Mouse (Mus musculus) embryonic facial prominence, embryonic 15.5 days (tissue): ENCODE measurements around the gene Zfp831. TPM values are rescaled to one million over a fixed set of nuclear protein-coding genes. Genes with fewer than 3 reads are reported as not detected.

Experiments used
- ATAC-seq: fragments of 200-750 bp; cut with Nextera tagmentation; 2 replicates; pipeline ENCODE4 v1.8.0; 2017; ENCODE audit warnings: low read depth, moderate TSS enrichment; ENCODE audit not compliant: insufficient number of reproducible peaks, low FRiP score, low TSS enrichment
- H3K27ac ChIP-seq: fragments of 300-500 bp; sonication (generic); replicated peaks from 2 replicates; pipeline ENCODE4 v1.5.1; 2015; ENCODE audit warnings: mild to moderate bottlenecking, inconsistent platforms
- H3K27me3 ChIP-seq: fragments of 300-500 bp; sonication (generic); 2 replicates; pipeline ENCODE4 v1.6.1; 2015; ENCODE audit warnings: inconsistent platforms
- H3K36me3 ChIP-seq: fragments of 300-500 bp; sonication (generic); 2 replicates; pipeline ENCODE4 v1.6.1; 2015; ENCODE audit warnings: mild to moderate bottlenecking, inconsistent platforms
- H3K4me1 ChIP-seq: fragments of 300-500 bp; sonication (generic); 2 replicates; pipeline ENCODE4 v1.6.1; 2015; ENCODE audit warnings: inconsistent platforms
- H3K4me2 ChIP-seq: fragments of 300-500 bp; sonication (generic); replicated peaks from 2 replicates; pipeline ENCODE4 v1.6.1; 2015; ENCODE audit warnings: mild to moderate bottlenecking, inconsistent platforms
- H3K4me3 ChIP-seq: fragments of 300-500 bp; sonication (generic); replicated peaks from 2 replicates; pipeline ENCODE4 v1.5.1; 2015; ENCODE audit warnings: mild to moderate bottlenecking, inconsistent platforms
- H3K9ac ChIP-seq: fragments of 300-500 bp; sonication (generic); 2 replicates; pipeline ENCODE4 v1.6.1; 2015; ENCODE audit warnings: inconsistent platforms
- H3K9me3 ChIP-seq: fragments of 300-500 bp; sonication (generic); replicated peaks from 2 replicates; pipeline ENCODE4 v1.6.1; 2016; ENCODE audit warnings: inconsistent platforms
- WGBS: fragments of 180-500 bp; shearing (Covaris S2); methylation state at CpG from one replicate; pipeline ENCODE4 v1.1.7; 2015; 5-methylcytosine and 5-hydroxymethylcytosine counted together
- polyA plus RNA-seq: library from polyadenylated mRNA; unstranded; fragments of >200 nt; fragmentation: Nextera tagmentation; extraction: Ambion mirVana; gene quantifications from 2 replicates; pipeline ENCODE4 v1.2.1, GENCODE M21; 2015

The Zfp831 gene
- polyA plus RNA-seq, 1 experiment from 2014 or later = 0.04 TPM

DNA sequence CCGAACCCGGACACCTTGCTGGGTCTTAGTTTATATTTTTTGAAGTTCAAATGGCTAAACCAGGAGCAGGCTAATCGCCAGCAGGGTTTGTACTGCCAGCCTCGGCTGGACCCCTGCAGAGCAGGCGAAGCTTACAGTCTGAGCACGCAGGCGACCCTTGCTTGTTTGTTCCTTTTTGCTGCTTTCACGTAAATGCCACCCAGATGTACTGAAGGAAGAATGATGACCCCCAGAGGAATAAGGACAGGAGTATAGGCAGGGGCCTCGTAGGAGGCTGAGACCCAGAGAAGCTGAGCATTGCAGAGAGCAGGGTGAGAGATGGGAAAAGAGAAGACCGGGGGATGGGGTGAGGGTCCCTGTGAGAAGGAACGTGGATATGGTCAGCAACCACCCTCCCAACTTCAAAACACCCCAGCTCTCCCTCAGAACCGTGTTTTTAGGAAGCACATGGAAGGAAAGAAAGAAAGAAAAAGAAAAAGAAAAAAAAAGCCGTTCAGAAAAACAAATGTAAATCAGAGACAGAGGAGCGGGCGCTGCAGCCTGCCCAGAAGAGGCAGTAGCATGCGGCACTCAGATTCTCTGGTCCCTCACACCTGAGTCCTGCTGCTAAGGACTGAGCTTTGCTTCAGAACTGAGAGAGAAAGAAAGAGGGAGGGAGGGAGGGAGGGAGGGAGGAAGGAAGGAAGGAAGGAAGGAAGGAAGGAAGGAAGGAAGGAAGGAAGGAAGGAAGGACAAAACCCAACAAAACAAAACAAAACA, 31.1 kb downstream of the Zfp831 start:
- Histone ChIP-seq H3K4me2 (peak overlapping the region; percentile 98), H3K9me3 (no peaks in the 10 kb centered on the region), H3K36me3 (no peaks in the 10 kb centered on the region), H3K9ac (no peak overlapping the region), H3K4me1 (peaks cover 31% of the 10 kb centered on the region), H3K27ac (no peak overlapping the region), H3K27me3 (peaks cover 8% of the 10 kb centered on the region; the same call in 1 of the 2 replicates), H3K4me3 (peak overlapping the region; percentile 46)
- 2% methylated on average over 16 of the region's 16 CpGs for WGBS
- no peak for ATAC-seq

DNA sequence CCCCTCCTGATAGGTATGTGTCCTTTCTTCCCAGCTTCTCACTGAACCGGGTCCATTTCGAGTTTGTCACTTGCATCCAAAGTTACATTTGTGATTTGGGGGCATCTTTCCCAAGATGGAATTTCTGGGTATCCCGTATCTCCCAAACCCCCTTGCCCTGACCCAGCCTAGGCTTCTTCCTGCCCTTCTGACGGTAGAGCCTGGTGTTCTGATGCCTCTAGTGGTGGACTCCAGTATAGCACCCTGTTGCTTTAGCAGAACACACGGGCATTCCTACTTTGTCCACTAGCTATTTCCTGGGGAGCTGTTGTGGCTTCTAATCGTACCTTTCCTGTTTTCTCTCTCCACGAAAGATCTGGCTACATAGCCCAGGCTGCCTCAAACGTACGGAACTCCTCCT, 32.3 kb downstream of the Zfp831 start:
- peaks cover 31% of the 10 kb centered on the region for H3K4me1 ChIP-seq
- no peak overlapping the region for H3K27ac ChIP-seq
- H3K27me3 ChIP-seq = peaks cover 4% of the 10 kb centered on the region; the same call in 1 of the 2 replicates
- no peaks in the 10 kb centered on the region for H3K36me3 ChIP-seq
- no peaks in the 10 kb centered on the region for H3K9me3 ChIP-seq
- 15% methylated on average over 9 of the region's 9 CpGs for WGBS
- 0 out of 2 replicates have a peak overlapping the region, but pooled peaks have one; percentile 12 for H3K4me2 ChIP-seq
- H3K4me3 ChIP-seq = no peak overlapping the region
- no peak overlapping the region for H3K9ac ChIP-seq
- ATAC-seq = no peak; the same call in 1 of the 2 replicates

DNA sequence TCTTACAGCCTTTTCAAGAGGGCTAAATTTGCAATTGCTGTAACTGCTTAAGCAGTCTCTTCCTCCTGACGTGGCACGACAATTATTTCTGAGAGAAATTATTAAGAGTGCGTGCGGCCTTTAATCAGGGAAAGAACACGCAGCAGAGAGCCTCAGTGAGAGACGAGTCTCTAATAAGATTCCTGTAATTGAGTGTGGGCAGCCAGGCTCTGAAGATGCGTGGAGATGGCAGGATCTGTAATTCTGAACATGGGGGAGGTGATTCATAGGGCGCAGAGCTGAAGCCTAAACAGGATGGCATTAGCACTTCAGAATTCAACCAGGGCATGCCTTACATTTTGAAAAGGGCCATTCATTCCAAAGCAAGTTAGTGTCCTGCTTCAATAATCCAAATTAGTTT, 58.0 kb downstream of the Zfp831 start:
- WGBS = 69% methylated on average over 8 of the region's 8 CpGs
- no peak overlapping the region for H3K4me3 ChIP-seq

DNA sequence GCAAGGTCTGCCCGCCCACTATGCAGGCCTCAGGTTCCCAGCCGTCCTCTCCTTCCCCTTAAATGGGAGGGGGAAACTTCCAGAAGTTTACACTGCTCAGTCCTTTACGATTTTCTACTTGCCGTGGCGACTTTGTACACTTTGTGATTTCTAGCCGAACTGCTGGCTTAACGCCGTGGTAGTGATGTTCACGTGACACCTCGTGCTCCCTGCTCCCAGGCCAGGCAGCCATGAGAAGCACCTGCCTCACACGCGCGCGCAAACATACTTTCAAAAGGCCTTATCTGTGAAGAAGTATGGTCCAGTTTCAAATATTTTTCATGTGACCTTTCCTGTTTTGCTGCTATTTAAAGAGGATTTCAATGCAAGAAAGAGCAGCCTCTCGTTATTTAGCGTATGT, 63.8 kb downstream of the Zfp831 start:
- no peaks in the 10 kb centered on the region for H3K9me3 ChIP-seq
- no peaks in the 10 kb centered on the region for H3K27me3 ChIP-seq
- H3K4me1 ChIP-seq = no peaks in the 10 kb centered on the region
- no peaks in the 10 kb centered on the region for H3K36me3 ChIP-seq
- no peak overlapping the region for H3K27ac ChIP-seq
- WGBS = 88% methylated on average over 16 of the region's 16 CpGs
- H3K9ac ChIP-seq = no peak overlapping the region
- no peak overlapping the region for H3K4me3 ChIP-seq
- no peak overlapping the region for H3K4me2 ChIP-seq
- ATAC-seq = no peak

More for the DNA sequence above, 58.0 kb downstream of the Zfp831 start:
- Histone ChIP-seq H3K4me1 (no peaks in the 10 kb centered on the region), H3K36me3 (no peaks in the 10 kb centered on the region), H3K27ac (no peak overlapping the region), H3K27me3 (no peaks in the 10 kb centered on the region), H3K9ac (no peak overlapping the region), H3K9me3 (no peaks in the 10 kb centered on the region), H3K4me2 (no peak overlapping the region)
- no peak for ATAC-seq

DNA sequence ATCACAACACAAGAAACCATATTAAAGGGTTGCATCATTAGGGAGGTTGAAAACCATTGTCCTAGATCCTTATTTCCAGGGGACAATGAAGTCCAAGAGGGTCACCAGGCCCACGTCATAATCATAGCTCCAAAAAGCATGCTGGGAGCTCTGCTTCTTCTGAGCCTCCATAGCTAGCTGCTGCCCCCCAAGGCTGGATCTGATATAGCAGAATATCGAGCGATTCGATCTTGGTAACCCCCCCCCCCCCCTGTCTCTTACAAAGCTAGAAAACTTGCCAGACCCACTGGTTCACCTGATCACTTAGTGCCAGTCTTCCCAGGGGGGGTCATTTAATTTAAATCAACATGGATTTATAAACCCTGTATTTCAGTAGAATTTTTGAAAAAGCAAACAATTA, 65.3 kb downstream of the Zfp831 start:
- Histone ChIP-seq H3K27me3 (no peaks in the 10 kb centered on the region), H3K4me3 (no peak overlapping the region), H3K4me1 (no peaks in the 10 kb centered on the region), H3K4me2 (no peak overlapping the region), H3K27ac (no peak overlapping the region), H3K9ac (no peak overlapping the region), H3K9me3 (no peaks in the 10 kb centered on the region), H3K36me3 (no peaks in the 10 kb centered on the region)
- WGBS = 67% methylated on average over 4 of the region's 4 CpGs
- ATAC-seq = no peak

DNA sequence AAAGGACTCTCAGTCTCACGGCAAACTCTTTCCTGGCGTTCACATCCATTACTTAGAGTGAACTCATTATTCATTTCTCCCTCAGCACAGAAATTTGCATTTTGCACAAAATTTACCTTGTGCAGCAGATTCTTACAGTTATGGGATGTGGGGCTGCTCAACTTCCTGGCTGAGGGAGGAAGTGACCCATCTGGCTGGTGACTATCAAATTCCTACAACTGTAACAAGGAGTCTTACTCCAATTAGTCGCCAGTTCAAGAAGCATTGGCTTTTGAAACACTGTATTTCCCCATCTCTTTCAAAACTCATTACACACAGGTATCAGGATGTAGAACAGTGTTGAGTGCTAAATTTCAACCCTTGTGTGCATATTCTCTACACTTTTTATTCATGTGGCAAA, 66.9 kb downstream of the Zfp831 start:
- Histone ChIP-seq H3K4me3 (no peak overlapping the region), H3K36me3 (no peaks in the 10 kb centered on the region), H3K4me2 (no peak overlapping the region), H3K27ac (no peak overlapping the region), H3K27me3 (no peaks in the 10 kb centered on the region), H3K9ac (no peak overlapping the region), H3K9me3 (no peaks in the 10 kb centered on the region), H3K4me1 (no peaks in the 10 kb centered on the region)
- WGBS = 77% methylated on average over 3 of the region's 3 CpGs
- ATAC-seq = no peak

DNA sequence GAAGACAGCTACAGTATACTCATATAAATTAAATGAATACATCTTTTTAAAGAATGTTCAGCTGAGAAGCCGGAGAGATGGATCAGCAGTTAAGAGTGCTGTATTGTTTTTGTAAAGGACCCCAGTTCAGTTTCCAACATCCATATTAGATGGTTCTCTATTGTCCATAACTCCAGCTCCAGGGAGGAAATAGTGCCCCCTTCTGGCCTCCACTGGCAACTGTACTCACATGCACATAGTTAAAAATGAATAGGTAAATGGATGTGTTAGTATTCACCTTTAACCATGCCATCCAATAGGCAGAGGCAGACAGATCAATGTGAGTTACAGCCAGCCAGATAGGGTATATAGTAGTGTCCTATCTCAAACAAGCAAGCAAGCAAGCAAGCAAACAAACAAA, 68.7 kb downstream of the Zfp831 start:
- Histone ChIP-seq H3K36me3 (no peaks in the 10 kb centered on the region), H3K27me3 (no peaks in the 10 kb centered on the region), H3K4me2 (no peak overlapping the region), H3K9ac (no peak overlapping the region), H3K27ac (no peak overlapping the region), H3K9me3 (no peaks in the 10 kb centered on the region), H3K4me3 (no peak overlapping the region), H3K4me1 (no peaks in the 10 kb centered on the region)
- no peak for ATAC-seq
- WGBS = 100% methylated on average over 1 of the region's 1 CpGs

DNA sequence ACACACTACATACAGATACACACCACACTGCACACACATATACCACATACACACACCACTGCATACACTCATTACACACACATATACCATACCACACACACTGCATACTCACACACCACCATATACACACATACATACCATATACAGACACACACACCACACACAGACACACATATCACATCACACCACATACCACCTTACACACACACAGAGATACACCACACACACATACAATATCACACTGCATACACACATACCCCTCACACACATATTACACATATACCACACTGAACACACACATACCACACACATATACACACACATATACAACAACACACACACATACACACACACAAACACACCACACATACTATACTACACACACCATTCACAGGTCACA, 72.6 kb downstream of the Zfp831 start:
- no peak overlapping the region for H3K4me2 ChIP-seq
- no peak for ATAC-seq
- H3K9ac ChIP-seq = no peak overlapping the region
- no peak overlapping the region for H3K4me3 ChIP-seq
- H3K4me1 ChIP-seq = no peaks in the 10 kb centered on the region
- H3K27me3 ChIP-seq = no peaks in the 10 kb centered on the region
- H3K27ac ChIP-seq = no peak overlapping the region
- H3K9me3 ChIP-seq = no peaks in the 10 kb centered on the region
- H3K36me3 ChIP-seq = no peaks in the 10 kb centered on the region

DNA sequence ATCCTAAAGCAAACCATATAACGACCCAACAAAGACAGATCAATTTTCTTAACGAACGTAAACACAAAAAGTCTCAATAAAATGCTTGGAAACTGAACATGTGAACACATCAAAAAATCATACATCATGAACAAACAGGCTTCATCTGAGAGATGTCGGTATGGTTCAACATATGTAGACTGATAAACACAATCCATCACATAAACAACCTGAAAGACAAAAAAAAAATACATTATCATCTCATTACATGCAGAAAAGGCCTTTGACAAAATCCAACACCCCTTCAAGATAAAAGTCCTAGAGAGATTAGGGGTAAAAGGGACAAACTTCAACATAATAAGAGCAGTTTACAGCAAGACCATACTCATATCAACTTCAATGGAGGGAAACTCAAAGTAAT, 74.5 kb downstream of the Zfp831 start:
- Histone ChIP-seq H3K27me3 (no peaks in the 10 kb centered on the region), H3K9ac (no peak overlapping the region), H3K9me3 (no peaks in the 10 kb centered on the region), H3K4me3 (no peak overlapping the region), H3K4me1 (no peaks in the 10 kb centered on the region), H3K27ac (no peak overlapping the region), H3K4me2 (no peak overlapping the region), H3K36me3 (no peaks in the 10 kb centered on the region)
- no peak for ATAC-seq
- 90% methylated on average over 4 of the region's 4 CpGs for WGBS

DNA sequence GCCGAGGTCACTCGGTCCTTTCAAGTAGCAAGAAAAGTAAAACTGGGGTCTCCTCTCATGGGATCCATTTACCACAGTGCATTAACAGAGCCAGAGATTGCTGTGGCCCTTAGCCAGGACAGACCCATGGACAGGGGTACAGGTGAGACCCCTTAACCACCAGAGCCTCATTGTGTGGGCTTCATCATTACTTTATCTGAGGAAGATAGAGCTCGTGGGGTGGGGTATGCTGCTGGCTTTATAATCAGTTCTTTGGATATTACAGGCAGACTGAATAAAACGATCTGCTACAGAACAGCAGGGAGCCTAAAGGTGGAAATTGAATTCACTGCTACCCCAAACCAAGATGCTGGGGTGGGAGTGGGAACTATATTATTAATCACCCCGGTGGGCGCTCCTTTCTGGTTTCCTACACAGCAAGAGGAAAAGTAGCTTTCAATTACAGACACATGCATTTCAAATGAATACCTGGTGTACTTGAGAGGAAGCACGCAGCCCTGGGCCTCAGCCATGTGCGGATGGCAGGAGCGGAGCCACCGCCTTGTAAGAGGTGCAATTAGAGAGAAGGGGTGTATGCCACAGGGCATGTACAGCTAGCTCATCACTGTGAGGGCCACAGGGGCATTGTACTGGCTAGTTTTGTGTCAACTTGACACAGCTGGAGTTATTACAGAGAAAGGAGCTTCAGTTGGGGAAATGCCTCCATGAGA, 83.9 kb downstream of the Zfp831 start:
- Histone ChIP-seq H3K4me1 (peaks cover 5% of the 10 kb centered on the region; the same call in 1 of the 2 replicates), H3K4me2 (no peak overlapping the region), H3K27me3 (no peaks in the 10 kb centered on the region), H3K27ac (no peak overlapping the region), H3K9me3 (no peaks in the 10 kb centered on the region), H3K36me3 (no peaks in the 10 kb centered on the region), H3K9ac (no peak overlapping the region), H3K4me3 (no peak overlapping the region)
- WGBS = 36% methylated on average over 10 of the region's 10 CpGs
- no peak for ATAC-seq

DNA sequence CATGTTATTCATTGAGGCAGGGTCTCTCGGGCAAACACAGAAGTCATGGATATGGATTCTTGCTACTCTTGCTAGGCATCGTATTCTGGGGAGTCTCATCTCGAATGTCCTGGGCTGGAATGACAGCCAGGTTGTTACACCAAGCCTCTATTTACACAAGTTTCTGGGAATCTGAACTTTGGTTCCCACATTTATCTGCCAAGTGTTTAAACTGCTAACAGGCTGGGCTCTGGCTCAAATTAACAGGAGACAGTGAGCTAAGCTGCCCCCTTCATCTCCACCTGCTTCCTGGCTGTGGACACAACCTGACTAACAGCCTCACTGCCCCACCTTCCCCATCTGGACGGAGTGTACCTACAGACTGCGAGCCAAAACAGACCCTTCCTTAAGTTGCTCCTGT, 88.6 kb downstream of the Zfp831 start:
- Histone ChIP-seq H3K9ac (no peak overlapping the region), H3K27ac (no peak overlapping the region), H3K27me3 (no peaks in the 10 kb centered on the region), H3K4me1 (peaks cover 5% of the 10 kb centered on the region; the same call in 1 of the 2 replicates), H3K4me3 (no peak overlapping the region), H3K9me3 (no peaks in the 10 kb centered on the region), H3K36me3 (no peaks in the 10 kb centered on the region), H3K4me2 (no peak overlapping the region)
- WGBS = 85% methylated on average over 5 of the region's 5 CpGs
- no peak for ATAC-seq
